Mouse (Mus musculus) cerebellum, adult 9-10 months (tissue): ENCODE data around the gene Lhx1.
A peak's percentile ranks its signal among the peaks of the same experiment; 100 is the strongest.

Source experiments
- DNase-seq: peaks from one replicate; pipeline ENCODE4 v3.0.0; 2022

Lhx1 gene

DNA sequence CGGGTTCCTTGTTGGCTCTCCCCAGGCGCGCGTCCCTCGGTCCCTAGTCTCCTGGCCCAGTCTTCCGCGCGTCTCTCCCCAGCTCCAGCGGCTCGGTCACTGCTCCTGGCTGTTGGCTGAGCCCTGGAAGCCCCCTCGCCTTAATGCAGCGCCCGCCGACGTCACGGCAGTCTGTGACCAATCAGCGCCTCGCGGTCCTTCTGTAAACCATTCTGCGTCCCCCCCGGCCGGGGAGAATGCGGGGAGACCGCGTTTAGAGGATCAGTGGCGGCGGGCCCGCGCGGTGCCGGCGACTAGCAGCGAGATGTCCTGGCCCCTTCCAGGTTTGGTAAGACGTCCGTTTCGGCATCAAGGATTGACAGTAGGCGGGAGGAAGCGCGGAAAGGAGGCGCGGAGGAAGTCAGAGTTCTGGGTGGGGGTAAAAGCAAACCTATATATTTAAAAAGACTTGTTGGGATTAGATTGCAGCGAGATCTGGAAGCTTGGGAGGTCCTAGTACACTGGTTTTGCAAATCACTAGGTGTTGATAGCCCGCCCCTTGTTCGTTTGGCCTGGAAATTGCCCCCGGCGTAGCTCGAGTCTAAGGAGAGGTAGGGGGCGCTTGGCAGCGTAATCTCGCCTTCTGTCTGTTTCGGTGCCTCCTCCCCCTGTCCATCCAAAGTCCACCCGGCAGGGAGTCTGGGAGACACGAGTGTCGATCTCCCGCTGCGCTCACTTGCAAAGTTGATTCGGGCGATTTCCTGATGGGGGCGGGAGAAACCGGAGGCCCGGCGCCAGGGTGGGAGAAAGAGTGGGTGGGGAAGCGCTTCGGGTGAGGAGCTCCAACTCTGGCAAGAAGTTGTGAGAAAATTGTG, at the start of gene Lhx1:
Lhx1 (minus strand) TSS at position 115 of the 854 bp plus-strand sequence.
- DNase-seq: peak; percentile 94

DNA sequence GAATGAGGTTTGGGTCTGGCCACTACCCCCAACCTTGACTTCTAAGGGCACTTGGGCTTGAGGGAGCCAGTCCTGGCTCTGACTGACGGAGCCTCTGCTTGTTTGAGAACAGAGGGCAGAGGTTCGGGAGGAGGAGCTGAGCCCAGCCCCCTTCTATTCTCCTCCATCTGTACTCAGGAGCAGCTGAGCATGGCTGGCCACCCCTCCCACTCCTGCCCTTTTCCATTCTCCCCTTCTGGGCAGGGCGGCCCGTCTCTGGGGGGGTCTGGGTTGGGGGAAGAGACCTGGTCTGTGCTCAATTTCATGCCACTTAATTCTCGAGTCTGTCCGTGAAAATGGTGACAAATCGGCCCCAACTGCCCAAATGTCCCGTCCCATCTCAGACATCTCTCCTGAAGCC, 49.5 kb upstream of the Lhx1 start:
- DNase-seq: no peak

DNA sequence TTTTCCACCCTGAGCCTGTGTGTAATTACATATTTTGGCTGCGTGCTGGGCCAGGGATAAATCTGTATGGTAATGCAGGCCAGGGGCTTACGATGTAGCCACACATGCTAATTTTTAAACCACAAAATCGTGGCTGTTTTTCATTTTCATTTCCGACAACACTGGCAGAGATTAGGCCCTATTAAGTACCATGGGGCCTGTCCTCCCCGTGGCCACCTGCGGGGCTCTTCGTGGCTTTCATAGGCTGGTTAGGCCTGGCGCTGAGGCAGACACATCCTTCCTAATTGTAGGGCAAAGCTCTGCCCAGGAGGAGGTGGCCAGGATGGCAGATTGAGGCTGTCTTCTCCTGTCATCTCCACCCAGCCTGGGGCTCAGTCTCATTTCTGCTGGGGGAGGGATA, 48.3 kb upstream of the Lhx1 start:
- no peak for DNase-seq

DNA sequence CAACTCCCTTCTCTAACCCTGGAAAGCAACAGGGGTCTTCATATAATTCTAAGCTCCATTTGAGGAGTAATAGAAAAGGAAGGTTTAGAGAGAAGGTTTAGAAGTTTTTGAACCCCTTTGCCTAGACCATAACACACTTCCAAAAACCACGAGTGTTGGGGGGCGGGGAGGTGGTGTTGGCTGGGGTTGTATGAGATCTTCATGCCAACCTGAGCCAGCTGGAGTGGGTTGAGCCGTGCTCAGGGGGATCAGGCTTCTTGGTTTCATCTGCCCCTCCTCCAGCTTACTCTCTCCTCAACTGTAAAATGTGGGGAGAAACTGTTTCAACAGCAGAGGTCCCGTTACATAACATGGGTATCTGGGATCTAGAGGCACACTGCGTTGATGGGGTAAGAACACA, 45.5 kb upstream of the Lhx1 start:
- DNase-seq: no peak

DNA sequence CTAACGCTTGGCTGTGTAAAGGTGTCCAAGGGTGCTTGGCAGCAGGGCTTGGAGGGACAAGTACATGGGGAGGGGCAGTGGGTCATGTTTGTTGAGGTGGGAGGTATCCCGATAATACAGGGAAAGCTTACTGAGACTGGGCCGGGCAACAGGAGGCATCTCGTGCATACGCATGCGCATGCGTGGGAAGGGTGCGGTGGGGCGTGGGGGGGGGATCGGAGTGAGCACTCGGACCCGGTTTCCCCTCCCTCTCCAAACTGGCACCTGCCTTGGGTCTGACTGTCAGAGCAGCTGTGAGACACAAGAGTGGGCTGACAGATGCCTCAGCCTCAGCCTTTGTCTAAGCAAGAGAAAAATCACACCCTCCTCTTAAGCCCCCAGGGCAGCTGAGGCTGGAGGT, 45.1 kb upstream of the Lhx1 start:
- DNase-seq: peak; percentile 44

DNA sequence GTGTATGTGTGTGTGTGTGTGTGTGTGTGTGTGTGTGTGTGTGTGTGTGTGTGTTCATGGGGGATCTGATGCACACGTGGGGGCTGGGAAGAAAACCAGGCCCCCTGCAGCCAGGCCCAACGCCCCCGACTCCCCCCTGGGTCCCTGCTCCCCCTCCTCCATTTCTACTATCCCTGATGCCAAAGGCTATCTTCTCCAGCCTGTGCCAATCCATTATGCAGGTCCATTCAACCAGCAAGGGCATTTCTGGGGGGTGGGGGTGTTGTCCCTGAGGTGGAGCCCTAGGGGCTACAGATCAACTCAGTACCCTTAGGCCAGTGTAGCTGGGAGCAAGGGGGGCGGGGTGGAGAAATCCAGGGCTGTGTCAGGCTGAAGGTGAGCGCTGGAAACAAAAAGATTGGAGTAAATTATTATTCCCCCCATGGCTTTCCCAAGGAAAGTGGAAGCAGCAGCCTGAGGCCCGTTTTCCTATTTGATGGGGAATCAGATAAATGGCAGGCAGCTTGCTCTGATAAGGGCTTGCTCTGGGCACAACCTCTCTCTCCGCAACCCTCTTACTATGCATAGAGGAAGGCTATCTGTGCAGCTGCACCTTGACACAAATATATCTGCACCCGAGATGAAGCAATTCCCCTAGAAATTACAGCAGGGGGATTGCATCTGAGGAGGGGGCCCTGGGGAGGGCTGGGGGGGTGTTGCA, 43.9 kb upstream of the Lhx1 start:
- no peak for DNase-seq

DNA sequence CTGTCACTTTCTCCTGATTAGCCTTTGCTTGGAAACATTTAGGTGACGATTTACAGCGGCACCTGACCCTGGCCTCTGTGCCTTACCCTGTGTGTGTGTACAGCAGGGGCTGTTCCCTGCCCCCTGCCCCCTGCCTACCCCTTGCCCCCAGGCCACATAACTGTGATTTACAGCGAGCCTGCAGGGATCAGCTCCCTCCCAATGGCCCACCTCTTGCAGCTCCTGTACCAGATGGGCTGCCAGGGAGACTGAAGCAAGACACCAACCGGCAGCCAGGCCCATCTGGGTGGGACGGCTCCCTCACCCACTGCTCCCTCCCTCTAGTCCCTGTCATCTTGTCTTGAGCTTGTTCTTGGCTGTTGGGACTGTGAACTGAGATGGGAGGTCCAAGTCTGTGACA, 43.1 kb upstream of the Lhx1 start:
- no peak for DNase-seq

DNA sequence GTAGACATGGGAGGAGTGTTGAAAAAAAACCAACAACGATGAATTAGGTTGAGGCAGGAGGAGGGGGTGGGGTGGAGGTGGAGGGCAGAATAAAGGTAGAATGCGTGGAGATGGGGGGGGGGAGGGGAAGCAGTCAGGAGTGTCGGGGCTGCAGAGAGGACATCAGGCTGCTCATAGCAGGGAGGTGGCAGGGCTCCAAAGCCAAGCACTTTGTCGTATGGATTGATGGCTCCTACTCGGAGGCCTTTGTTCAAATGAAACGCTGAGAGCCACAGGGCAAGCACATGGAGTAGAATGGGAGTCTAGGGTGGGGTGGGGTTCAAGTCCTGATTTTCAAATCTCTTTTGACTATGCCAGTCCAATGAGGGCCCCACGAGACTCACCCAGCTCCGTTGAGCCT, 41.4 kb upstream of the Lhx1 start:
- peak; percentile 20 for DNase-seq

DNA sequence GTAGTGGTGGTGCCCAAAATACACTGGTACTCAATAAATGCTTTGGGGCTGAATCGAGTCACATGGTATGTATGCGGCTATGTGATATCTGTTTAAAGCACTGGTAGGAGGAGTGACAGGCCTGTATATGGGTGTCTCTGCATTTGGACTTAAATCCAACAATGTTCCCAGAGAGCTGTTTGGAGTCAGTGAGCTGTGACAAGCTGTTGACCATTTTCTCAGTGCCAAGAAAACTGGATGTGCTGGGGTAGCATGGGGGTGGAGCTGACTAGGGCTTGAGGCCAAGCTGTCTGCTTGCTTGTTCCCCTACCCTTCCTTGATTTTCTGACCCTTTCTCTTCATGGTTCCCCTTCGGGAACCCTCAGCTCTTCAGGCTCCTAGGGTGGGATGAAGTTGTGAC, 39.9 kb upstream of the Lhx1 start:
- DNase-seq: no peak

DNA sequence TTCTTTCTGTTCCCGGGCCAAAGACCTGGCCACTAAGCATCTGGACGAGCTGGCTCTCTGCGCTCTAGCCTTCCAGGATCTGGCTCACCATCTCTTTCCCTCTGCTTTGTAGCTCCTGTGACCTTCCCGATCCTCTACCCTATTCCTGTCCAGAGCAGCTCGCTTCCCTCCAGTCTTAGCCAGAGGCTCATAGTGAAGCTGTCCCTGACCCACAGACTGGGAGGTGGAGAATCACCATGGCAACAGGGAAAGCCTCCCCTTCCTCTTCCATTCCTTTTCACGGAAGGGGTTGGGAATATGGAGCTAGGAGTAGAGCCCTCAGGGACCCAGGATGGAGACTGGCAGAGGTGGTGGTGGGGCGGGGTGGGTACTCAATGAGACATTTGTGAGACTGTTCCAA, 38.0 kb upstream of the Lhx1 start:
- no peak for DNase-seq

DNA sequence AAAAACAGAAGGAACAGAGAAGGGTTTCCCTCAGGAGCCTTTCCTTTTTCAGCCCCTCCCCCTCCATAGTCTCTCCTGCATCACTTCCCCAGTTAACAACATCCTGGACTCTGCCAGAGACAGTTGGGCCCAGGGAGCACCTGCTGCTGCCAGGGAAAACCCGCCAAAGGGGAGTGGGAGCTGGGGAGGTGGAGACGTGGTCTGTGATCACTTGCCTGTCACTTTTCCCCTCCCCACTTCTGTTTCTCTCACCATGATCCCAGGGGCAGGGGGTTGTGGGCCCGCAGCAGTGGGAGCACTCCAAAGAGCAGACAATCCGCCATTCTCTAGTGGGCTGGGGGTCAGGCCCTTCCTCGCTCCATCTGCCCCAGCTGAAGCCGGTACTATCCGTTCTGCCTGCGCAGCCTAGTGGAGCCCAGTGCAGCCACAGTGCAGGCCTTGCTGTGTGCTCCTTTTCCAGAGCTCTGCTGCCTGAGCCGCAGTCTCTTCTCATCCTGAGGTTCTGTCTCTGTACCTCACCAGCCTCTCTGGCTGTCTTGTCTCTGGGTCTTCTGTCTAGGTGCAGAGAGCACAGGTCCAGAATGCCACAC, 37.5 kb upstream of the Lhx1 start:
- no peak for DNase-seq

DNA sequence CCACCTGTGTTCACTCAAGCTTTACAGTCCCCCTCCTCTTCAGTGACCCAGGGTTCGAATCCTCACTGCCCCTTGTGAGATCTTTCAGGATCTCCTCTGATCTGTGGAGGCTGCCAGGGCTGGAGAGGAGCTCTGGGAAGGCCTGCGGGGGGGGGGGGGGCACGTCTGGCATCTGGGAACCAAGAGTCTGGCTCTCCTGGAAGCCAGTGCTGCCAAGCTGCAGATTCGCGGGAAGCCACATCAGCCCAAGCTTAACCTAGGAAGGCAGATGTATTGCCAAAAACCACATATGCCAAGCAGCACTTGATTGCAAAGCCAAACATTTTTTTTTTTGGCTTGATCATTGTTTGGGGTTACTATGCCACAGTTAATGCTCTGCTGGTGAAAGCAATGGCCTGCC, 36.2 kb upstream of the Lhx1 start:
- DNase-seq: no peak

DNA sequence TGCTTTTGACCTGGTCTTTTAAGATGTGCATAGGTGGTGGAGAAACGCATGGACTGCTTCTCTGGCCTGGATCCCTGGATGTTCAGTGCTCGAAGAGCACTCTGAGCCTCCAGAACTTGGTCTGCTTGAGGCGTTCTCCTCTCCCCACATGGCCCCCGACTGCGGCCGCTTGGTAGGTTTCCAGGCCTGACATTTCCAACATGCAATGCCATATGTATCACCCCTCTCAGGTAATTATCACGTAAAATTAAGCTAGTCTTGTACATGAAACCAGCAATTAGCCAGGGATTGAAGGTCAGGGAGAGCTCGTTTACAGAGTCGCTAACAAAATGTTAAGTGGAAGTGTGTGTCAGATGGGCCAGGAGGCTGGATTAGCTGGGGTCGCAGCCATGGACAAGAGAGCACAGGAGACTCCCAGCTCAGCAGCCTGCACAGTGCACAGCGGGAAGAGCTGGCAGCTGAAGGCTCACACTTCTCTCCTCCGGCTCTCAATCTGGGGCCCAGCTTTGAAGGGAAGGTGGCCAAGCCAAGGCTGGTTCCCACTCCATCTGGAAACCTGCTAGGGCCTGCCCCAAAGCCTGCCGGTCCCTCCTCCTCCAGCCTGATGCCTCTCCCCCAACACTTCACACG, 28.6 kb upstream of the Lhx1 start:
- DNase-seq: peak; percentile 79

DNA sequence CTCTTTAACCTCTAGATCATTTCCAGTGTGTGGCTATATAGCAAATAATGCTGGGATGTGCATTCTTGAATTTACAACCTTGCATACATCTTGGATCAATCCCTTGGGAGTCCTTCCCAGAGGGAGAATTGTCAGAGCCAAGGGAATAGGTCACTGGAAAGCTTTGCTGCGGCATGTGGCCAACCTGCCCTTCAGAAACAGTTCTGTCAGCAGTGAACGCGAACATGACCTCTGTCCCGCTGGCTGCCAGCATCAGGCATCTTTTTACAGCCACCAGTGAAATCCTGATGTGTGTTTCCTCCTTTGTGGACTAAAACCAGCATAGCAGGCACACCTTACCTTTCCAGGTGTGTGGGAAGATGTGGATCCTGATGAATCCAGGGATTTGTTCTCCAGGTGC, 26.0 kb upstream of the Lhx1 start:
- no peak for DNase-seq

DNA sequence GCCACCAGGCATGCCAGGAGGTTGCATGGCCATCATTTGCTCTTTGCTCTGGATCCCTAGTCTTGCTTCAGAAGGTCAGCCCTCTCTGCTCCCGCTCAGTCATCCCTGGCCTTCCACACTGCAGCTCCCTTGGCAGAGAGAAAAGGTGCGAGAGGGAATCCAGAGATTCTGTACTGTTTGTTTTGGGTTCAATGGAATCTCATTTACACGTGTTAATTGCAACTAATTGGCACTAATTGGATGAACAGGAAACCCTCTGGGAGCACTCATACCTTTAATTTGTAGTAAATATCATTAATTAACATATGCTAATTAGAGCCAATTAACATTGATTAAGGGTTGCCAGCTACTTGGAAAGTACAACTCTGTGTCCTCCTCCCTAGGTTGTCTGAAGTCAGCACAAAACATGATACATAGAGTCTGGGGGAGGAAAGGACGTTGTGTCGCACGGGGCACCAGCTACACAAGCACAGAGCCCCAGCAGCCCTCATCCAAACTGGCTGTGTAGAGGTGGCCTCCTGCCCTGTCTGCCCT, 24.0 kb upstream of the Lhx1 start:
- no peak for DNase-seq

DNA sequence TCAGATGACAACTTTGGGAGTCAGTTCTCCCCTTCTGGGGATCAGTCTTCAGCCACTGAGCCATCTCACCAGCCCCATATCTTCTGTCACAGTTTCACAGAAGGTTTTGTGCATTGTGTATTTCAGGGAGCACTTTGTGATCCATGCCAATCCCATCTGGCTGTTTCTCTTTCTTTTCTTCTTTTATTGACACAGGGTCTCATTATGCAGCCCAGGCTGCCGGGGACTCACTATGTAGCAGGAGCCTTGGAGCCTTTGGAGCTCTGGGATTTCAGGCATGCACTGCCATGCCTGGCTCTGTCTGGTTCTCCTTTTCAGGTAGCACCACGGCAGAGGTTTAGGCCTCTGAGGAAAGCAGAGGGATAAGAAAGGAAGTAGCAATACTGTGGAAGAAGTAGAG, 23.0 kb upstream of the Lhx1 start:
- no peak for DNase-seq

DNA sequence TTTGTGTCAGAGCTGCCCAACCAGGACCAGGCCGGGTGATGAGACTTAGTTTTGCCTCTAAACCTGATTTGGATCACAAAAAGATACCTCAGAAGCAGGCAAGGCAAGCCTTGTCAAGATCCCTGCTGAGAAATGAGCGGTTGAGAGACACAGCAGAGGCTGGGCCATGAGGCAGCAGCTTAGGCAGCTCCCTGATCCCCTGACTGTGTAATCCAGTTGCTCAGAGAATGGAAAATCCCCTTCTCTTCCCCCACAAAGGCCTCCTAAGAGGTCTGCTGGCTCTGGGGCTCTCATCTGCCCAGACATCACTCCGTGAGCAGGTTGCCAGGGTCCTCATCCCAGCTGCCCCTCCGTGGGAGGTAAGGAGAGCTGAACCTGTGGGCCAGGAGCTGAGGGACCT, 14.6 kb upstream of the Lhx1 start:
- no peak for DNase-seq

DNA sequence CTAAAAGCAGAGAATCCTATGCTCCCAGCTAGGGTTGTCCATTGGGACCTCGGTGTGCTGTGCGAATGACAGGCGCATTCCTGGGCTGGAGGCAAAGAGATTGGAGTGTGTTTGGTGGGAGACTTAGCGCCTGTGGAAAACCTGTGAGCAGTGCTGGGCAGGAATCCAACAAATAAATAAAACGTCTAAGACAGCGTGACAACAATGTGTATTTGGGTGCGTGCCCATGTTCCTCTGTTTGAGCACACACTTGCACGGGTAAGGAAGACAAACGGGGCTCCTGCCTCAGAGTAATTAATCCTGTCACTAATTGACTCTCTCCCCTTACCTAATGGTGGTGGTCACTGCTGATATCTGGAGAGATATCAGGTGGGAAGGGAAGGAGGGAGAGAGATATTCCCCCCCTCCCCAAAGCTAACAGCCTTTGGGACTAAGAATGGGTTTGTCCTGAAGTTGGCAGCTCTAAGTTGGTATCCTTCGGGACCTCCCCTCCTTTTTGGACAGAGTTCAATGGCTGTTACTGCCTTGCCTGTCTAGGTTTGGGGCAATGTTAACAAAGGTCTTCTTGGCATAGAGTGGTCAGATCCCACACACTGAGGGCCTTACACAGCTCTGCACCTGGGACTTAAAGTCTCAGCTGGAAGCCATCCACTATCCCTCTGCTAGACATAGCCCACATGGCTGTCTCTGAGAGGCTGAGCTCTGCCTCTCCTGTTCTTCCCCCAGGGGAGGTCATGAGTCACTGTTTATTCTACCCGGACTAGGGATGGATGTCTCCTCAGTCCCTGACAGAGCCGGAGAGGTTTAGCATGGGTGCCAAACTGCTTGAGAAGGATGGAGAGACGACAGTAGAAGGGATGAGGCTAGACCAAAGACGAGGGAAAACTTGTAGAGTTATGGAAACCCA, 4.7 kb upstream of the Lhx1 start:
- DNase-seq: peak; percentile 67

DNA sequence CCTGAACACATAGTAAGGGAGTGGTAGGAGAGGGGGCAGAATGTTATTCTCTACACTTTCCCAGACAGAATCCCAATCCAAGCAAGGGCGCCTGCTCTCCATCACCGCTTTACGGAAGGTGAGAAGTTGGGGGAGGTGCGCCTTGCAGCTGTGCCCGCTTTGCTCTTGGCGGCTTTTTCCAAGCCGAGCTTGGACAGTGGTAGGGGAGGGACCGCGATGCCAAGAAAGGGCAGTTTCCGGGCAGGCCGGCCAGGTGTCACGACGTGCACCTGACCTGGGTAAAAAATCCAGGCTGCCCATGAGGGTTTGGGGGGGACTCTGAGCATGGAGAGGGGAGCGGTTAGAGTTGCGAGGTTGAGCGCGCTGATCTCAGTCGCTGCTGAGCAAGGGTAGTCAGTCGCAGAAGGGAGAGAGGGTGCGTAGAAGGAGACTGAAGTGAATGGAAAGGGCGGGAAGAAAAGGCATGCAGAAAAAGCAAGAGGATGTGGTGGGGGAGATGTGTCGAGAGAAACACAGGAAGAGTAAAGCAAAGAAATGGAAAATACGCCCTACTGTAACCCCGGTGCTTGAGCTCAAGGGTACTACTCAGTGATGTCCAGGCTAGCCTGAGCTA, 3.9 kb upstream of the Lhx1 start:
- peak; percentile 61 for DNase-seq

DNA sequence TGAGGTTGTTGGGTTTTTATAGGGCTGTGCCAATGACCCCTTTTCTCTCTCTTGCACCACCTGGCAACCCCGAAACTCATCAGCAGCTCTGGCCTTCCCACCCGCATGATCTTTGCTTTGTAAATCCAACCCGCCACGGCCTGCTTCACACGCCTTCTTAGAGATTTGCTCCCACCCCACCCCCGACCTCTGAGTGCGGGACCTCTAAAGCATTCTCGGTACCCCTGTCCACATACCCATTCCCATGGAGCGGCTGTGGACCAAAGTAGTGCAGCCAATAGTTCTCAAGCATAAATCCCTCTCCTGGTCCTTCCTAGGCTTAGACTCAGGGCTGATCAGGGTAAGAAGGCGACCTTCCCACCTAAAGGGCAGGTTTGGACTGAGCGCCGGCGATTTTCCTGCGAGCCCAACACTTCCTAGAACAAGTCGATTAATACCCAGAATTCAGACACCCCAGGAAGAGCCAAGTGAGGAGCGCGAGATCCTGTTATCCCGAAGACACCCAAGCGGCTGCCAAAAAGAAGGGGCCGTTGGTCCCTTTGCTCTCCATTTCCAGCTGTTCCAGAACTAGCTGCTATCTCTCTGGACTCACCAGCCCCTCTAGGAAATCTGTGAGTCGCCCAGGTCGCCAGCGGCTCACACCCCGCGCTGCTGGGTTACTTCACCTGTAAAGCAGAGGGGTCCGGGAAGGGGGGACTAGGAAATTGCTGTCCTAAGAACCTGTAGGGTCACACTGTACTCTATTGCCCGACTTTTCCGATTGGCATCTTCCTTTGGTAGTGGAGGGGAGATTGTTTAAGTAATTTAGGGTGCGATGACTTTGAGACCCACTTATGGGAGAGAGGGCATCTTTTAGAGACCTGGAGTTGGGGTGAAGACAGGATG, 1.9 kb upstream of the Lhx1 start:
- DNase-seq: peak; percentile 61

DNA sequence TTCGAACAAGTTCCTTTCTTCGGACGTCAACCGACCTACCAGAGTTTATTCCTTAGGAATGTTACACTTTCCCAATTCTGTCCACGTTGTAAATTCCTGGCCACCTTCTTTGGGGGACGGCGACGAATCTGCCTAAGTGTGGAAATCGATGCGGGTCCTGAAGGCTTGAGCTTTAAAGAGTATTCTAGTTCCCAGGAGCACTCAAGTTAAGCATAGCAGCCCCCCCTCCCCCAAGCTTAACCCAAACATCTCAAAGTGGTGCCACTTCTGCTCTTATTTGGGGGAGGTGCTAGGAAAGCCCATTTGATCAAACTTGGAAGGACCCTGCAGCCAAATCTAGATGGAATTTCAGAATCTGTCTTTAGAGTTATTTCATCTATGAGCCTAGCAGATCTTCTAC, 1.1 kb upstream of the Lhx1 start:
- DNase-seq: no peak
